Mouse (Mus musculus): Measurements from ENCODE around the gene Prmt7.

DNA sequence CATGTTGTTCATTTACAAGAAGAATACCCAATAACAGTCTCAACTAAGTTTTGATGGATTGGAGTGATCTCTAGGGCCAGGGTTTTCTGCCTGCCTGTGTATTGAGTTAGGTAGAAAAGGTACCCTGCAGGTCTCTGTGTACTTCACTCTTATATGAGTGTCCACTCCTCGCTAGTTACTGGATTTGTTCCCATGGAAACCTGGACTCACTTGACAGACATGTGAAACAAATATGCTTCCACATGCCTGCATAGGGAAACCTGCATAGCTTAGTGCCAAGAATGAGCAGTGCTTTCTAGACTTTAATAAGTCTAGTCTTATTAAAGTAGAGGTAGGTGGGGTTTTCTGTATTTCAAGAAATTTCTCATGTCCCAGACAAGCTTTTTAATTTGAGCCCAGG, 33.8 kb upstream of the Prmt7 start:
- TF ChIP-seq POLR2A (IDR thresholded peaks at IDR 0.05; ENCODE audit: borderline replicate concordance, extremely low read depth, low read depth, low read length), result no peak
- no peak for TF ChIP-seq CTCF (IDR thresholded peaks at IDR 0.05; ENCODE audit: insufficient read depth, low read length)
